Mouse (Mus musculus) ES-Bruce4 (cell line): ENCODE measurements around the gene Zscan10. TPM values are rescaled to one million over a fixed set of nuclear protein-coding genes. Genes with fewer than 3 reads are reported as not detected.
A peak's percentile ranks its signal among the peaks of the same experiment; 100 is the strongest.

Experiments
- H3K27ac ChIP-seq: 2 replicates; pipeline ENCODE4 v1.5.1; 2012; ENCODE audit warnings: low read length, inconsistent platforms; ENCODE audit not compliant: insufficient read depth
- H3K27me3 ChIP-seq: 2 replicates; pipeline ENCODE4 v1.6.1; 2012; ENCODE audit warnings: mild to moderate bottlenecking, low read length, inconsistent platforms; ENCODE audit not compliant: control insufficient read depth, poor library complexity, insufficient read depth, severe bottlenecking
- H3K36me3 ChIP-seq: 2 replicates; pipeline ENCODE4 v1.6.1; 2012; ENCODE audit warnings: inconsistent platforms, mild to moderate bottlenecking, low read length, moderate library complexity; ENCODE audit not compliant: control insufficient read depth, poor library complexity, insufficient read depth, severe bottlenecking
- H3K4me1 ChIP-seq: one replicate; pipeline ENCODE4 v1.8.1; 2011; ENCODE audit warnings: low read length; ENCODE audit not compliant: control insufficient read depth, insufficient read depth
- H3K4me3 ChIP-seq: 2 replicates; pipeline ENCODE4 v1.5.1; 2011; ENCODE audit warnings: low read depth, mild to moderate bottlenecking, low read length
- H3K9ac ChIP-seq: 2 replicates; pipeline ENCODE4 v1.6.1; 2012; ENCODE audit warnings: low read depth, mild to moderate bottlenecking, inconsistent platforms; ENCODE audit not compliant: poor library complexity, severe bottlenecking
- H3K9me3 ChIP-seq: replicated peaks from 2 replicates; pipeline ENCODE4 v1.6.1; 2012; ENCODE audit warnings: mild to moderate bottlenecking, low read length, inconsistent platforms; ENCODE audit not compliant: control insufficient read depth, poor library complexity, insufficient read depth, severe bottlenecking
- CTCF ChIP-seq: IDR thresholded peaks from one replicate; pipeline ENCODE4 v1.8.1; 2011; ENCODE audit warnings: low read depth, low read length
- EP300 ChIP-seq: IDR thresholded peaks from 2 replicates; pipeline ENCODE4 v1.6.1; 2011; ENCODE audit warnings: low read depth, low read length; ENCODE audit not compliant: insufficient read depth
- POLR2A ChIP-seq: IDR thresholded peaks from one replicate; pipeline ENCODE4 v1.8.1; 2011; ENCODE audit warnings: low read length; ENCODE audit not compliant: insufficient read depth
- polyA plus RNA-seq: library from polyadenylated mRNA; stranded (reverse); fragments of >200 nt; gene quantifications from 2 replicates; pipeline ENCODE4 v1.2.4, GENCODE M21; 2011; ENCODE audit warnings: low read depth; ENCODE audit not compliant: missing spikeins, insufficient read depth, insufficient read length

The Zscan10 gene
- polyA plus RNA-seq, 1 experiment = 51.8 TPM

- H3K36me3 ChIP-seq = 0 out of 2 replicates have a peak, but pooled peaks cover 2% of the 10 kb centered on the region
- TF ChIP-seq EP300 (no peak), POLR2A (no peak), CTCF (no peak)
- no peak overlapping the region for H3K9ac ChIP-seq
- no peak overlapping the region for H3K27ac ChIP-seq
- no peak overlapping the region for H3K4me3 ChIP-seq
- H3K9me3 ChIP-seq = no peaks in the 10 kb centered on the region
- peaks cover 2% of the 10 kb centered on the region for H3K4me1 ChIP-seq
- H3K27me3 ChIP-seq = no peaks in the 10 kb centered on the region
Measured at GRCm38 (mm10) chr17:23554321-23554720, 46.3 kb upstream of the Zscan10 start.

- TF ChIP-seq POLR2A (no peak), EP300 (no peak), CTCF (no peak)
- H3K36me3 ChIP-seq = 0 out of 2 replicates have a peak, but pooled peaks cover 2% of the 10 kb centered on the region
- peaks cover 2% of the 10 kb centered on the region for H3K4me1 ChIP-seq
- H3K27ac ChIP-seq = no peak overlapping the region
- no peak overlapping the region for H3K9ac ChIP-seq
- no peak overlapping the region for H3K4me3 ChIP-seq
- H3K9me3 ChIP-seq = no peaks in the 10 kb centered on the region
- no peaks in the 10 kb centered on the region for H3K27me3 ChIP-seq
Measured at GRCm38 (mm10) chr17:23555243-23555916, 45.3 kb upstream of the Zscan10 start.

- peak; percentile 86 for TF ChIP-seq CTCF
- TF ChIP-seq EP300 = no peak
- no peak for TF ChIP-seq POLR2A
- Histone ChIP-seq H3K4me1 (peaks cover 2% of the 10 kb centered on the region), H3K27ac (no peak overlapping the region), H3K4me3 (0 out of 2 replicates have a peak overlapping the region, but pooled peaks have one; percentile 33), H3K9me3 (no peaks in the 10 kb centered on the region), H3K9ac (no peak overlapping the region), H3K36me3 (0 out of 2 replicates have a peak, but pooled peaks cover 2% of the 10 kb centered on the region), H3K27me3 (no peaks in the 10 kb centered on the region)
Measured at GRCm38 (mm10) chr17:23559767-23560166, 40.9 kb upstream of the Zscan10 start.

- H3K4me3 ChIP-seq = peak within 1 kb of the TSS; percentile 98
- peaks cover under 1% of the 10 kb centered on the region for H3K4me1 ChIP-seq
- H3K27me3 ChIP-seq = no peaks in the 10 kb centered on the region
- peak within 1 kb of the TSS; percentile 83 for H3K9ac ChIP-seq
- no peaks in the 10 kb centered on the region for H3K9me3 ChIP-seq
- no peaks in the 10 kb centered on the region for H3K36me3 ChIP-seq
- H3K27ac ChIP-seq = peak within 1 kb of the TSS; percentile 54
- TF ChIP-seq POLR2A (no peak), CTCF (no peak), EP300 (no peak)
Measured at GRCm38 (mm10) chr17:23563595-23564367, 36.9 kb upstream of the Zscan10 start, which contains the start of gene Zfp213. Gene Zfp213, minus strand, starts transcription at chr17:23564238.

- Histone ChIP-seq H3K9ac (peak overlapping the region; percentile 83), H3K36me3 (no peaks in the 10 kb centered on the region), H3K27me3 (no peaks in the 10 kb centered on the region), H3K9me3 (no peaks in the 10 kb centered on the region), H3K27ac (peak overlapping the region; percentile 40), H3K4me3 (peak overlapping the region; percentile 84), H3K4me1 (no peaks in the 10 kb centered on the region)
- no peak for TF ChIP-seq EP300
- TF ChIP-seq POLR2A = no peak
- no peak for TF ChIP-seq CTCF
Measured at GRCm38 (mm10) chr17:23564368-23564715, 36.3 kb upstream of the Zscan10 start.

GRCm38 (mm10) chr17:23566787-23567186 is 33.9 kb upstream of the Zscan10 start:
- H3K9ac ChIP-seq = no peak overlapping the region
- no peaks in the 10 kb centered on the region for H3K27me3 ChIP-seq
- H3K9me3 ChIP-seq = no peaks in the 10 kb centered on the region
- no peak overlapping the region for H3K4me3 ChIP-seq
- H3K36me3 ChIP-seq = no peaks in the 10 kb centered on the region
- no peak overlapping the region for H3K27ac ChIP-seq
- no peaks in the 10 kb centered on the region for H3K4me1 ChIP-seq
- no peak for TF ChIP-seq POLR2A
- peak; percentile 10 for TF ChIP-seq CTCF
- no peak for TF ChIP-seq EP300
